Mouse (Mus musculus): ENCODE measurements at regions not wholly inside any gene's neighbourhood (a gene's known extent, or its start where the extent isn't known, plus 50 kb on each side); places are given as distances from the start of the nearest gene placed in this dataset.

- TF ChIP-seq CTCF (IDR thresholded peaks at IDR 0.05; ENCODE audit: control insufficient read depth, insufficient read depth, insufficient replicate concordance, low read depth, low read length) (no peak), POLR2A (IDR thresholded peaks at IDR 0.05; ENCODE audit: control insufficient read depth, low read depth, low read length) (no peak)
Measured at GRCm38 (mm10) chr12:39645581-39645980, 392.2 kb downstream of the Arl4a start.
